Mouse (Mus musculus): ENCODE measurements around the gene Mas1. TPM values are rescaled to one million over a fixed set of nuclear protein-coding genes. Genes with fewer than 3 reads are reported as not detected.

Mas1 gene
- not detected for polyA plus RNA-seq (2017; shearing (Covaris generic))

GRCm38 (mm10) chr17:12868043-12868442 is at the start of gene Mas1:
TSS of gene Mas1 (minus strand) at chr17:12868143.

GRCm38 (mm10) chr17:12915881-12916583 is 48.1 kb upstream of the Mas1 start, which contains the start of gene Mrpl18:
TSS of gene Mrpl18 (minus strand) at chr17:12916345.

GRCm38 (mm10) chr17:12915488-12915880 is 47.5 kb upstream of the Mas1 start, which contains the start of gene Tcp1:
TSS of gene Tcp1 (plus strand) at chr17:12915701.

GRCm38 (mm10) chr17:12909361-12910280 is 41.7 kb upstream of the Mas1 start, which contains the start of gene Pnldc1:
TSS of gene Pnldc1 (minus strand) at chr17:12910230.

GRCm38 (mm10) chr17:12875734-12876133 is 7.8 kb upstream of the Mas1 start, which contains the start of gene Mrgprh:
TSS of gene Mrgprh (plus strand) at chr17:12876034.

Other genes starting within 250 kb of the Mas1 start
- gene Slc22a1, start 192.3 kb downstream of the Mas1 start, polyA plus RNA-seq (2017; shearing (Covaris generic)): 0.24 TPM
- 36.0 TPM for gene Igf2r, start 98.5 kb downstream of the Mas1 start, polyA plus RNA-seq (2017; shearing (Covaris generic))
- gene Mrgprh, start 7.9 kb upstream of the Mas1 start, polyA plus RNA-seq (2017; shearing (Covaris generic)): not detected
- 0.75 TPM for gene Pnldc1, start 42.1 kb upstream of the Mas1 start, polyA plus RNA-seq (2017; shearing (Covaris generic))
- gene Tcp1, start 47.6 kb upstream of the Mas1 start, polyA plus RNA-seq (2017; shearing (Covaris generic)): 263 TPM
- 134 TPM for gene Mrpl18, start 48.2 kb upstream of the Mas1 start, polyA plus RNA-seq (2017; shearing (Covaris generic))
- gene Acat3, start 72.5 kb upstream of the Mas1 start, polyA plus RNA-seq (2017; shearing (Covaris generic)): 0.33 TPM
- 40.7 TPM for gene Acat2, start 92.6 kb upstream of the Mas1 start, polyA plus RNA-seq (2017; shearing (Covaris generic))
- 22.3 TPM for gene Wtap, start 126.0 kb upstream of the Mas1 start, polyA plus RNA-seq (2017; shearing (Covaris generic))
- 121 TPM for gene Sod2, start 138.7 kb upstream of the Mas1 start, polyA plus RNA-seq (2017; shearing (Covaris generic))
- gene Gpr31b, start 184.2 kb upstream of the Mas1 start, polyA plus RNA-seq (2017; shearing (Covaris generic)): not detected
- gene Tcp10b, start 193.0 kb upstream of the Mas1 start, polyA plus RNA-seq (2017; shearing (Covaris generic)): not detected

Measured in activated CD4-positive, CD25-positive, alpha-beta regulatory T cell, adult 9 weeks (primary cell).